Mouse (Mus musculus): Measurements from ENCODE around the gene Fgf22. TPM values are rescaled to one million over a fixed set of nuclear protein-coding genes. Genes with fewer than 3 reads are reported as not detected.
A peak's percentile ranks its signal among the peaks of the same experiment; 100 is the strongest.

Gene Fgf22
- polyA plus RNA-seq, 1 experiment from 2014 or later, result 2.5 TPM

- H3K4me2 ChIP-seq (replicated peaks), result no peak overlapping the region
- H3K9me3 ChIP-seq (replicated peaks), result no peaks in the 10 kb centered on the region
- 75% methylated on average over 10 of the region's 10 CpGs for whole genome bisulfite sequencing
- no peak for ATAC-seq (ENCODE audit: insufficient number of reproducible peaks, low FRiP score, low TSS enrichment, low read depth)
- no peaks in the 10 kb centered on the region for H3K27me3 ChIP-seq
- peaks cover 28% of the 10 kb centered on the region for H3K36me3 ChIP-seq
- no peak overlapping the region for H3K27ac ChIP-seq (replicated peaks)
- peaks cover 28% of the 10 kb centered on the region for H3K4me1 ChIP-seq
- H3K9ac ChIP-seq, result no peak overlapping the region
- no peak overlapping the region for H3K4me3 ChIP-seq (replicated peaks)
These were observed 52.1 kb downstream of the Fgf22 start for GRCm38 (mm10) chr10:79806972-79807371.

DNA sequence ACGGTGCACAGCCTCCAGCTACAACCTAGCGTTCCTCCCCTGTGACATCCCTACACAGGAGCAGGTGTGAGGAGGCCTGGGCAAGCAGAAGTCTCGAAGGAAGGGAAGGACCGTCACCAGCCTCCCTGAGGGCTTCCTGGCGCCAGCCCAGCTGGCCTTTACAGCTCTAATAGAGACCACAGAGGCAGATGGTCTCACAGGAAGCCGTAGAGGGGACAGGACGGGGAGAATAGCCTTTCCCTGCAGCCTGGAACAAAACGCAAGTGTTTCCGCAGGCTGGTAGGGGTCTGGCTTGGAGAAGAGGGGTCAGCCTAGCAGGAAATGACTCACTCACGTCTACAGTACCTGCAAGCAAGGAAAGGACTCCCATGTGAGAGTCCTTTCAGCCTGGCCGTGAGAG, 53.0 kb downstream of the Fgf22 start:
- ATAC-seq (ENCODE audit: insufficient number of reproducible peaks, low FRiP score, low TSS enrichment, low read depth), result 0 out of 2 replicates have a peak, but pooled peaks have one; percentile 20
- H3K27ac ChIP-seq (replicated peaks), result peak overlapping the region; percentile 55; the same call in 1 of the 2 replicates
- H3K36me3 ChIP-seq, result peaks cover 28% of the 10 kb centered on the region

More for the DNA sequence above, 53.0 kb downstream of the Fgf22 start:
- H3K9ac ChIP-seq, result no peak overlapping the region
- 47% methylated on average over 11 of the region's 11 CpGs for WGBS
- peaks cover 19% of the 10 kb centered on the region for H3K4me1 ChIP-seq
- H3K4me3 ChIP-seq (replicated peaks), result no peak overlapping the region
- no peak overlapping the region for H3K4me2 ChIP-seq (replicated peaks)
- H3K9me3 ChIP-seq (replicated peaks), result no peaks in the 10 kb centered on the region
- no peaks in the 10 kb centered on the region for H3K27me3 ChIP-seq

Other genes starting within 250 kb of the Fgf22 start
- 25.3 and 25.9 TPM in 2 replicates for gene Plpp2, start 221.3 kb upstream of the Fgf22 start, polyA plus RNA-seq (2015; fragmentation: Nextera tagmentation; extraction: Ambion mirVana)
- gene Mier2, start 199.9 kb upstream of the Fgf22 start, polyA plus RNA-seq (2015; fragmentation: Nextera tagmentation; extraction: Ambion mirVana), result 70.3 and 71.4 TPM in 2 replicates
- gene Theg, start 167.7 kb upstream of the Fgf22 start, polyA plus RNA-seq (2015; fragmentation: Nextera tagmentation; extraction: Ambion mirVana), result not detected in 2 replicates
- gene C2cd4c, start 141.1 kb upstream of the Fgf22 start, polyA plus RNA-seq (2015; fragmentation: Nextera tagmentation; extraction: Ambion mirVana), result not detected in 2 replicates
- 11.8 and 12.5 TPM in 2 replicates for gene Shc2, start 117.2 kb upstream of the Fgf22 start, polyA plus RNA-seq (2015; fragmentation: Nextera tagmentation; extraction: Ambion mirVana)
- gene Odf3l2, start 109.3 kb upstream of the Fgf22 start, polyA plus RNA-seq (2015; fragmentation: Nextera tagmentation; extraction: Ambion mirVana), result not detected in 2 replicates
- 8.4 and 9.1 TPM in 2 replicates for gene Madcam1, start 90.5 kb upstream of the Fgf22 start, polyA plus RNA-seq (2015; fragmentation: Nextera tagmentation; extraction: Ambion mirVana)
- 62.4 and 63.6 TPM in 2 replicates for gene Tpgs1, start 85.7 kb upstream of the Fgf22 start, polyA plus RNA-seq (2015; fragmentation: Nextera tagmentation; extraction: Ambion mirVana)
- gene Cdc34, start 72.9 kb upstream of the Fgf22 start, polyA plus RNA-seq (2015; fragmentation: Nextera tagmentation; extraction: Ambion mirVana), result 94.8 and 96.8 TPM in 2 replicates
- 0.89 and 1.5 TPM in 2 replicates for gene Gzmm, start 66.1 kb upstream of the Fgf22 start, polyA plus RNA-seq (2015; fragmentation: Nextera tagmentation; extraction: Ambion mirVana)
- 837 and 902 TPM in 2 replicates for gene Bsg, start 50.6 kb upstream of the Fgf22 start, polyA plus RNA-seq (2015; fragmentation: Nextera tagmentation; extraction: Ambion mirVana)
- gene Hcn2, start 38.4 kb upstream of the Fgf22 start, polyA plus RNA-seq (2015; fragmentation: Nextera tagmentation; extraction: Ambion mirVana), result 0.07 and 0.13 TPM in 2 replicates
- gene Polrmt, start 8.5 kb upstream of the Fgf22 start, polyA plus RNA-seq (2015; fragmentation: Nextera tagmentation; extraction: Ambion mirVana), result 41.6 and 46.6 TPM in 2 replicates
- gene Rnf126, start 11.9 kb downstream of the Fgf22 start, polyA plus RNA-seq (2015; fragmentation: Nextera tagmentation; extraction: Ambion mirVana), result 110 and 127 TPM in 2 replicates
- 20.1 and 20.2 TPM in 2 replicates for gene Fstl3, start 22.2 kb downstream of the Fgf22 start, polyA plus RNA-seq (2015; fragmentation: Nextera tagmentation; extraction: Ambion mirVana)
- 0.07 TPM in 1 of 2 replicates, not detected in the other for gene Prss57, start 35.9 kb downstream of the Fgf22 start, polyA plus RNA-seq (2015; fragmentation: Nextera tagmentation; extraction: Ambion mirVana)
- gene Palm, start 38.5 kb downstream of the Fgf22 start, polyA plus RNA-seq (2015; fragmentation: Nextera tagmentation; extraction: Ambion mirVana), result 88.1 and 96.6 TPM in 2 replicates
- 5.4 and 7.8 TPM in 2 replicates for gene Misp, start 65.9 kb downstream of the Fgf22 start, polyA plus RNA-seq (2015; fragmentation: Nextera tagmentation; extraction: Ambion mirVana)
- gene Ptbp1, start 99.4 kb downstream of the Fgf22 start, polyA plus RNA-seq (2015; fragmentation: Nextera tagmentation; extraction: Ambion mirVana), result 299 and 325 TPM in 2 replicates
- gene Prtn3, start 119.4 kb downstream of the Fgf22 start, polyA plus RNA-seq (2015; fragmentation: Nextera tagmentation; extraction: Ambion mirVana), result 4.3 and 5.6 TPM in 2 replicates
- 59.9 and 68.2 TPM in 2 replicates for gene Plppr3, start 119.6 kb downstream of the Fgf22 start, polyA plus RNA-seq (2015; fragmentation: Nextera tagmentation; extraction: Ambion mirVana)
- 0.28 and 0.85 TPM in 2 replicates for gene Elane, start 131.2 kb downstream of the Fgf22 start, polyA plus RNA-seq (2015; fragmentation: Nextera tagmentation; extraction: Ambion mirVana)
- not detected in 2 replicates for gene Cfd, start 135.8 kb downstream of the Fgf22 start, polyA plus RNA-seq (2015; fragmentation: Nextera tagmentation; extraction: Ambion mirVana)
- 44.0 and 48.4 TPM in 2 replicates for gene Med16, start 153.8 kb downstream of the Fgf22 start, polyA plus RNA-seq (2015; fragmentation: Nextera tagmentation; extraction: Ambion mirVana)
- gene Gm26602, start 155.8 kb downstream of the Fgf22 start, polyA plus RNA-seq (2015; fragmentation: Nextera tagmentation; extraction: Ambion mirVana), result 5.2 TPM in 1 of 2 replicates, not detected in the other
- 1.1 and 1.4 TPM in 2 replicates for gene Kiss1r, start 161.9 kb downstream of the Fgf22 start, polyA plus RNA-seq (2015; fragmentation: Nextera tagmentation; extraction: Ambion mirVana)
- 179 and 181 TPM in 2 replicates for gene R3hdm4, start 166.1 kb downstream of the Fgf22 start, polyA plus RNA-seq (2015; fragmentation: Nextera tagmentation; extraction: Ambion mirVana)
- 6.6 and 7.0 TPM in 2 replicates for gene Arid3a, start 172.0 kb downstream of the Fgf22 start, polyA plus RNA-seq (2015; fragmentation: Nextera tagmentation; extraction: Ambion mirVana)
- 84.7 and 90.6 TPM in 2 replicates for gene Wdr18, start 205.1 kb downstream of the Fgf22 start, polyA plus RNA-seq (2015; fragmentation: Nextera tagmentation; extraction: Ambion mirVana)
- gene Grin3b, start 215.6 kb downstream of the Fgf22 start, polyA plus RNA-seq (2015; fragmentation: Nextera tagmentation; extraction: Ambion mirVana), result 0.63 and 0.77 TPM in 2 replicates
- gene Tmem259, start 229.3 kb downstream of the Fgf22 start, polyA plus RNA-seq (2015; fragmentation: Nextera tagmentation; extraction: Ambion mirVana), result 23.9 and 29.3 TPM in 2 replicates
- 288 and 296 TPM in 2 replicates for gene Cnn2, start 233.5 kb downstream of the Fgf22 start, polyA plus RNA-seq (2015; fragmentation: Nextera tagmentation; extraction: Ambion mirVana)
- gene Abca7, start 241.4 kb downstream of the Fgf22 start, polyA plus RNA-seq (2015; fragmentation: Nextera tagmentation; extraction: Ambion mirVana), result 3.7 and 4.0 TPM in 2 replicates

Measured in embryonic facial prominence, embryonic 15.5 days (tissue).